Mouse (Mus musculus): ENCODE data around the gene Gvin1. TPM values are rescaled to one million over a fixed set of nuclear protein-coding genes. Genes with fewer than 3 reads are reported as not detected.

Gvin1 gene
- 10 to 100 TPM; 64.8 to 71.0 TPM for total RNA-seq (2023)

GRCm38 (mm10) chr7:106215177-106215576 lies at the start of gene Gvin1:
Gvin1 (minus strand) TSS chr7:106215326.

All from monocyte, adult 59 days (primary cell).